Mouse (Mus musculus): Measurements from ENCODE around the gene Srek1ip1. TPM values are rescaled to one million over a fixed set of nuclear protein-coding genes. Genes with fewer than 3 reads are reported as not detected.
A peak's percentile ranks its signal among the peaks of the same experiment; 100 is the strongest.

Gene Srek1ip1
- polyA plus RNA-seq, 1 experiment from 2014 or later = 20.4 TPM

- H3K27me3 ChIP-seq (replicated peaks) = no peaks in the 10 kb centered on the region
- no peaks in the 10 kb centered on the region for H3K36me3 ChIP-seq
- no peak overlapping the region for H3K9ac ChIP-seq
- no peak overlapping the region for H3K27ac ChIP-seq
- H3K4me2 ChIP-seq = no peak overlapping the region
- H3K4me3 ChIP-seq (replicated peaks) = no peak overlapping the region
- ATAC-seq (ENCODE audit: insufficient read depth, low FRiP score, low read depth) = no peak
- WGBS = 78% methylated on average over 11 of the region's 13 CpGs
- no peaks in the 10 kb centered on the region for H3K9me3 ChIP-seq
- no peaks in the 10 kb centered on the region for H3K4me1 ChIP-seq
These were observed 51.2 kb downstream of the Srek1ip1 start for GRCm38 (mm10) chr13:104843295-104844089.

GRCm38 (mm10) chr13:104853645-104854044 is 61.4 kb downstream of the Srek1ip1 start:
- WGBS = 82% methylated on average over 2 of the region's 2 CpGs
- Histone ChIP-seq H3K4me2 (no peak overlapping the region), H3K4me1 (no peaks in the 10 kb centered on the region), H3K27ac (no peak overlapping the region), H3K36me3 (no peaks in the 10 kb centered on the region), H3K27me3 (replicated peaks) (no peaks in the 10 kb centered on the region), H3K9me3 (no peaks in the 10 kb centered on the region), H3K9ac (no peak overlapping the region), H3K4me3 (replicated peaks) (no peak overlapping the region)
- no peak for ATAC-seq (ENCODE audit: insufficient read depth, low FRiP score, low read depth)

GRCm38 (mm10) chr13:104863127-104863979 is 71.1 kb downstream of the Srek1ip1 start, which contains the start of gene Shisal2b:
Gene Shisal2b, minus strand, starts transcription at chr13:104863893.
- peak within 1 kb of the TSS; percentile 48 for H3K9ac ChIP-seq
- 5% methylated on average over 38 of the region's 38 CpGs for WGBS
- H3K27me3 ChIP-seq (replicated peaks) = no peaks in the 10 kb centered on the region
- H3K27ac ChIP-seq = no peak within 1 kb of the TSS
- peak within 1 kb of the TSS; percentile 97 for H3K4me2 ChIP-seq
- H3K9me3 ChIP-seq = no peaks in the 10 kb centered on the region
- peak; percentile 66 for ATAC-seq (ENCODE audit: insufficient read depth, low FRiP score, low read depth)
- 0 out of 2 replicates have a peak, but pooled peaks cover 2% of the 10 kb centered on the region for H3K4me1 ChIP-seq
- H3K4me3 ChIP-seq (replicated peaks) = peak within 1 kb of the TSS; percentile 51
- no peaks in the 10 kb centered on the region for H3K36me3 ChIP-seq

- no peak for ATAC-seq (ENCODE audit: insufficient read depth, low FRiP score, low read depth)
- 72% methylated on average over 5 of the region's 5 CpGs for WGBS
- Histone ChIP-seq H3K4me2 (no peak overlapping the region), H3K27me3 (replicated peaks) (no peaks in the 10 kb centered on the region), H3K27ac (no peak overlapping the region), H3K36me3 (no peaks in the 10 kb centered on the region), H3K4me3 (replicated peaks) (no peak overlapping the region), H3K9ac (no peak overlapping the region), H3K4me1 (0 out of 2 replicates have a peak, but pooled peaks cover 2% of the 10 kb centered on the region), H3K9me3 (no peaks in the 10 kb centered on the region)
These were observed 74.4 kb downstream of the Srek1ip1 start for GRCm38 (mm10) chr13:104866726-104867125.

GRCm38 (mm10) chr13:104869907-104870306 is 77.6 kb downstream of the Srek1ip1 start:
- no peak overlapping the region for H3K4me3 ChIP-seq (replicated peaks)
- H3K9ac ChIP-seq = no peak overlapping the region
- no peak overlapping the region for H3K27ac ChIP-seq
- no peaks in the 10 kb centered on the region for H3K27me3 ChIP-seq (replicated peaks)
- WGBS = 94% methylated on average over 2 of the region's 2 CpGs
- ATAC-seq (ENCODE audit: insufficient read depth, low FRiP score, low read depth) = no peak
- H3K4me1 ChIP-seq = no peaks in the 10 kb centered on the region
- no peak overlapping the region for H3K4me2 ChIP-seq
- no peaks in the 10 kb centered on the region for H3K36me3 ChIP-seq
- no peaks in the 10 kb centered on the region for H3K9me3 ChIP-seq

DNA sequence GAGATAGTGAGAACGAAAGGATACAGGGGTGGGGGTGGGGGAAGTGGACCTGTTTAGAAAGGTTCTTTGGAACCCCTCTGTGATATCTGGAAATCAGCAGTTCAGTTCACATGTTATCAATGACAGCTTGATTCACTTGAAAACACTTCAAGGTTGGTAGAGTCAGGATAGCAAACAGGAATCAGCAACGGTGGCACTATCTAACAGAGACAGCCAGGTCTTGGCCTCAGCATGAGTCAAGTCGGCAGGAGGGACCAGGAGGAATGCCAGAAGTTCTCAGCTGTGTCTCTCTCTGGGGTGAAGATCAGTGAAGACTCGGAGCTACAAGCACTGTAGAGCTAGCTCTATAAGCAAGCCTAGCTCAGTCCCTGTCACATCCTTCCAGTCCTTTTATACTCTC is 86.2 kb downstream of the Srek1ip1 start:
- Histone ChIP-seq H3K4me2 (no peak overlapping the region), H3K4me3 (replicated peaks) (no peak overlapping the region), H3K9me3 (no peaks in the 10 kb centered on the region), H3K4me1 (no peaks in the 10 kb centered on the region), H3K9ac (no peak overlapping the region), H3K27ac (no peak overlapping the region), H3K36me3 (no peaks in the 10 kb centered on the region), H3K27me3 (replicated peaks) (no peaks in the 10 kb centered on the region)
- ATAC-seq (ENCODE audit: insufficient read depth, low FRiP score, low read depth) = no peak
- 65% methylated on average over 4 of the region's 4 CpGs for WGBS

DNA sequence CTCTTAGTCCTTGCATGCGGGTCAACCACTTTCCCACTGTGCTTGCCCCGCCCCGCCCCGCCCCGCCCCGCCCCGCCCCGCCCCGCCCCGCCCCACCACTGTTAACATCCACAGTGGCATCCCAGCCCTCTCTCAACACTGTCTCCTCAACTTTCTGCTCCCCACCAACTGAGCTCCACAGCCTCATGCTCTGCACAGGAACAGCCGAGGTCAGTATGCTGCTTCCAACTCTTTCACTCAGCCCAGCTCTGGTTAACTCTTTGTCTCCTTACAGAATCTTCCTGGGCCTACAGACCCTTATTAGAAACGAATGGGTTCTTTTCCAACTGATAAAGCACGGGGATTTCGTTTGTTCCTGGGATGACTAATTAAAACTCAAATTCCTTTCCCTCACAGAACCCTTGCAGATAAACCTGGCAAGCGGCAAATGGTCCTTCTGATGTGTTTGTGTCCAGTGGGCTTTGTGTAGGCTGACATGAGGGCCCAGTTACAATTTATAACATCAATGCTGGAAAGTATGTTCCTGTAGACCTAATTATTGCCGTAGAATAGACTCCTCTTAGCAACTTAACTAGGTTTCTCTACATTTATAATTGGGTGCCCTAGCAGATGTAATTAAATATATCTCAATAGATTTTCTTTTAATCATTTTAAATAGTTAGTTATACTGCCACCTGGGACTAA is 91.4 kb downstream of the Srek1ip1 start:
- no peak overlapping the region for H3K9ac ChIP-seq
- no peak overlapping the region for H3K27ac ChIP-seq
- no peak overlapping the region for H3K4me3 ChIP-seq (replicated peaks)
- no peak overlapping the region for H3K4me2 ChIP-seq
- H3K36me3 ChIP-seq = no peaks in the 10 kb centered on the region
- no peaks in the 10 kb centered on the region for H3K9me3 ChIP-seq
- no peaks in the 10 kb centered on the region for H3K27me3 ChIP-seq (replicated peaks)
- no peak for ATAC-seq (ENCODE audit: insufficient read depth, low FRiP score, low read depth)
- no peaks in the 10 kb centered on the region for H3K4me1 ChIP-seq
- WGBS = 19% methylated on average over 16 of the region's 16 CpGs

DNA sequence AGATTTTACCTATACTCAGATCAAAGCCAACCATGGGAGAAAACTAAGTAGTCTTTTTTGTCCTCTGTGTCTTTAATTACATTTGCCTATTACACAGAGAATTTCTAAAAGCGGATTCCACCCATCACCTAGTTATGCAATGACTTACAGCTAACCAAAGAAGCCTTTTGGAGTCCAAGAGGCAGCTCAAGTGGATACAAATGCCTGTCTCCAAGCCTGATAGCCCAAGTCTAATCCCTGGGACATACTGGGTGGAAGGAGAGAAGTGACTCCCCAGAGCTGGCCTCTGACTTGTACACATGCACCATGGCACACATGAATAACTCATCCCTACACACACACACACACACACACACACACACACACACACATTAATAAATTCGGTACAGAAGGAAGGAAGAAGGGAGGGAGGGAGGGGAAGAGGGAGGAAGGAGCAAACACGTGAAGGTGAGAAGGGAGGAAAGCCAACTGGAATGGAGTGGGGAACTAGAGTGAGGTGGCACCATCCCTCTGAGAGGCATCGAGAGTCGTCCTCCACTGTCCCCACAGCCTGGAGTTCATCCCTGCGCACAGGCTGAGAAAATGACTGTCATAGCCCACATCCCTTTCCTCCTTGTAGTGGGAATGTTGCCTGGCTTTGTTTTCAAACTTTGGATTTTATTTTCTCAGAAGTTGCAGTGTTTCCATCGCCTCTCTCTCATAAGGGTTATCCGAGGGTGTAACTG is 94.2 kb downstream of the Srek1ip1 start:
- no peaks in the 10 kb centered on the region for H3K4me1 ChIP-seq
- ATAC-seq (ENCODE audit: insufficient read depth, low FRiP score, low read depth) = no peak
- no peaks in the 10 kb centered on the region for H3K9me3 ChIP-seq
- H3K4me2 ChIP-seq = no peak overlapping the region
- H3K9ac ChIP-seq = no peak overlapping the region
- WGBS = 70% methylated on average over 8 of the region's 8 CpGs
- H3K27ac ChIP-seq = no peak overlapping the region
- H3K27me3 ChIP-seq (replicated peaks) = no peaks in the 10 kb centered on the region
- H3K4me3 ChIP-seq (replicated peaks) = no peak overlapping the region
- H3K36me3 ChIP-seq = no peaks in the 10 kb centered on the region

Other genes with a start within 250 kb of the Srek1ip1 start
- 23.8 and 25.3 TPM in 2 replicates for gene Cwc27, start 24.7 kb downstream of the Srek1ip1 start, polyA plus RNA-seq (2015; fragmentation: Nextera tagmentation; extraction: Ambion mirVana)
- gene Shisal2b, start 71.4 kb downstream of the Srek1ip1 start, polyA plus RNA-seq (2015; fragmentation: Nextera tagmentation; extraction: Ambion mirVana) = 0.49 and 1.2 TPM in 2 replicates